Mouse (Mus musculus) heart, postnatal 25 days (tissue): ENCODE measurements at regions not wholly inside any gene's neighbourhood (a gene's known extent, or its start where the extent isn't known, plus 50 kb on each side); places are given as distances from the start of the nearest gene placed in this dataset.
A peak's percentile ranks its signal among the peaks of the same experiment; 100 is the strongest.

Experiments
- DNase-seq: peaks from one replicate; pipeline ENCODE4 v3.0.0; 2022; ENCODE audit warnings: low spot score
- intact Hi-C: fragments of 180-260 bp; cut with DNase I; formaldehyde crosslinking; loops from one replicate; pipeline ENCODE4 v1.15.1; 2025

GRCm38 (mm10) chr6:93192980-93193379, 249.7 kb upstream of the Adamts9 start:
- DNase-seq = no peak
- intact Hi-C loops = no loop called here

DNA sequence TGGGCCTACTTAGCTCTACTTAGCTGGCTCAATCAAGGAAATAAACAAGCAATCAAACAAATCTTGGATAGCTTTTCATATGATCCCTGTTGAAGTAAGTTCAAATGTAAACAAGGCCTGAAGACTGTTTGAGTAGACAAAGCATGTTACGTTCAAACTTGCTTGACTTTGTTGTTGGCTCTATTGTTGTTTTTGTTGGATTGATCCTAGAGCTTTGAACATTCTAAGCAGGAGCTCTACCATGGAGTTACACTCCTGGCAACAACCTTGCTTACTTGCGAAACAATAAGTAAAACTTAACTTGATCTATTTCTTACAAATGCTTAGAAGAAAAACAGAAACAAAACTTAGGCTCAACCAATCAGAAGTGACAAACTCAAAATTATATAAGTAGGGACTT, 247.7 kb upstream of the Adamts9 start:
- intact Hi-C loops = no loop called here
- no peak for DNase-seq

DNA sequence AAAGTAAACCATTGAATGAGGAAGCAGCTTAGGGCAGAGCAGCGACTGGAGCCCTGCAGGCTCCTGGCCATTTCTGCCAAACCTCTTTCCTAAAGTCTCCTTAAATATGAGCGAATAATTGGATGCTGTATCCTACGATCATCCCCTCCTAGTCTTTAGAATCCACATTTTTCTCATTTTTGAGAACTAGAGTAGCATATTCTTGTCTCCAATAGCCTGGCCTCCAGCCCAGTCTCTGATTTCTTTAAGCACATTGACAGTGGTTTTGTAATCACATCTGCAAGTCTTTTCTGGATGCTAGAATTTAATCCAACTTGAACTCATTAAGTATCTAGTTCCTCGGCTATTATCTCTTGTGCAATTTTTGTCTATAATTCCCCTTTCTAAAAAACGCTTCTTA, 225.2 kb upstream of the Adamts9 start:
- intact Hi-C loops = no loop called here
- DNase-seq = no peak

DNA sequence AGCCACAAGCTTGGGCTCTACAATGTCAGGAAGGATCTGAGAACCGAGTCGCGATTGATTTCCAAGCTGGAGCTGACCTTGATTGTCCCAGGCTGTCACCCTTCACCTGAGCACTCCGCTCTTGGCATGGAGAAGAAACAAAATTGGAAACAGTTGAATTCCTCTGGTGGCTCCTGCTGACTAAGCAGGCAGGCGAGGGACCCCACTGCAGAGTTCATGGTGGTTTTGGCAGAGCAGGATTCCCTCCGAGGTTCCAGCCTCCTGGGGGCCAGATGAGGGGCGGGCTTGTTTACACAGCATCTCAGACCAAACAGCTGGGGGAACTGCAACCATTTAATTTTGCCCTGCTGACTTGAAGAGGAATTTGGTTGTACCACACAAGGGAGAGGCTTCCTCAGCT, 224.0 kb upstream of the Adamts9 start:
- DNase-seq = no peak
- intact Hi-C loops = loop anchor here (2.0 kb wide), 1 partner anchor 278 kb away; no protein-coding TSS in a partner anchor

DNA sequence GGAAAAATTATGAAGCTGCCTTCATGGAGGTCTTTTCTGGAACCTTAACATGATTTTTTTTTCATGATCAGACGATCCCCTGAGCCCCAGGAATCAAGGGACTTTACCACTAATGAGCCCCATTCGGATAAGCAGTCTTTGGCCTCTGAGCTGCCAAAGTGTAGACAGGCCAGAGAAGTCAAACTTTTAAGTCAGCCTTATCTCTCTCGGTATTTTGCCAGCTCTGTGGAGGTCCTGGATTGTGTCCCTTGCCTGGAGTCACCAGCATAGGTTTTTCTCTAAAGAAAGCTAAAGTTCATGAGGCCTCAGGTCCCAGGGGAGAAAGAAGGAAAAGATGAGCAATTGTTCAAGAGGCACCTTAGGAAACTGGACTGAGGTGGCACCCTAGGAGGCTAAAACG, 222.7 kb upstream of the Adamts9 start:
- intact Hi-C loops = loop anchor here (2.0 kb wide), 1 partner anchor 279 kb away; no protein-coding TSS in a partner anchor
- DNase-seq = no peak

GRCm38 (mm10) chr6:93152431-93153208, 209.3 kb upstream of the Adamts9 start:
- intact Hi-C loops = loop anchor here (5.0 kb wide), 4 partner anchors 80 to 390 kb away; partner anchors contain the start of gene Adamts9
- DNase-seq = no peak

GRCm38 (mm10) chr6:93150531-93150930, 207.2 kb upstream of the Adamts9 start:
- intact Hi-C loops = loop anchor here (5.0 kb wide), 4 partner anchors 82 to 392 kb away; partner anchors contain the start of gene Adamts9
- peak; percentile 27 for DNase-seq

DNA sequence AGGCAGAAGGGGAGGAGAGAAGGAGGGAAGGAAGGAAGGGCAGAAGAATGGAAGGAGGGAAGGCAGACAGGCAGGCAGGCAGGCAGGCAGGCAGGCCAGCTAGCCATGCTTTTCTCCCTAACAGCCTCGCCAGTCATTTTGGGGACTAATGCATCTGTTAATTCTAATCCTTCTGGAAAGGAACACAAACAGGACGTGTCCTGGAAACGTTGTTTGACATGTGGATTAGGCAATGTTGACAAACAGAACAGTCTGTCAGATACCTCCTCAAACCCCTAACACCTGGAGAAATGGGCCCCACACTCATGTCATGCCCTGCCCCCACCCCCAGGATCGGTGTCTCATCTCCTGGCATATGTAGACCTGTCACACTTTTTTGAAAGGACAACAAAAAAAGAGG, 206.7 kb upstream of the Adamts9 start:
- intact Hi-C loops = loop anchor here (5.0 kb wide), 5 partner anchors 73 to 392 kb away; partner anchors contain the start of gene Adamts9
- DNase-seq = no peak

DNA sequence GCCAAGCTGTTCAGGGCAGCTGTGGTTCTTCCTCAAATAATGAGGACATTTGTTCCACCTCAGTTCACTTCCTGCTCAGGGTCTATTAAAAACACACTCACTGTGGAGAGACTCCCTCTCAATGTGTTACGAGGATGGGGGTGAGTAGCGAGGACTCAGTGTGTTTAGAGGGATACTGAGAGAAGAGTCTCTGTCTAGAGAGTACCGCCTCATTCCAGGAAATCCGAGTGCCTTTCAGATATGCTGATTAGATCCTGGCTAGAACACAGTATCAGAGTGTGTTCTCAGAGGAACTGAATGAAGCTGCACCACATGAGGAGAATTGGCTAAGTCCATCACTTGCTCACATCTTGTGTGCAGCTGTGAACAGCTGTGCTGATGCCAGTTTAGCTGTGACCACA, 197.0 kb upstream of the Adamts9 start:
- DNase-seq = no peak
- intact Hi-C loops = no loop called here

- DNase-seq = no peak
- intact Hi-C loops = no loop called here
Measured at GRCm38 (mm10) chr6:93133940-93134339, 190.6 kb upstream of the Adamts9 start.

DNA sequence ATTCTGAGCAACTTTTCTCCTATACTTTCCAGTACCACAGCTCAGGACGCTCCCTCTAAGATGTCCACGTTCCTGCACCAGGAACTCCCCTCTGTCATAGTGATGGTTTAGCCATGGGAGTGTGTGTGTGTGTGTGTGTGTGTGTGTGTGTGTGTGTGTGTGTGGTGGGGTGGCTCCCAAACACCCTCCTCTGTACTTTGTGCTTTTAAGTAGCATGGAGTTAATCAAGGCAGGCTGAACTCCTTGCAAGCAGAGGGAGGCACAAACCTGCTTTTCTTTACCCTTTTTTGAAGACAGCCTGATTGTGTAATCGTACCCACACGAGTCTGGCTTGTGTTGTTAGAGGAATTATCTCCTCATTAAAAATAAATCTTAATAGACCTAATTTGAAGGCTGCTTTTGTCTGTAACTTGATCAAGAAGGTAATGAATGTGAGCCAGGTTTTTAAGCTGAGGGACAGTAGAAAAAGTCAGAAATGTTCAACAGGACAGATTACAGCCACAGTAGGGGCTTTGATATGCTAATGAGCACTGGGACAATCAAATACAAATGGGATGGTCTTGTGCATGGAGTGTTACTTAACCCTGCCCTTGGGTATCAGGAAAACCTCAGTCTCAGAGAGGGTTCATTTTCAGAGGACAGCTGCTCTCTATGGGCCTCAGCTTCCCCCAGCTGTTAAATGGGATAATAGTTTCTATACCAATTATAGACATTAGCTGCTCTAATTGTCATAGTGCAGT, 187.8 kb upstream of the Adamts9 start:
- DNase-seq = no peak
- intact Hi-C loops = no loop called here

DNA sequence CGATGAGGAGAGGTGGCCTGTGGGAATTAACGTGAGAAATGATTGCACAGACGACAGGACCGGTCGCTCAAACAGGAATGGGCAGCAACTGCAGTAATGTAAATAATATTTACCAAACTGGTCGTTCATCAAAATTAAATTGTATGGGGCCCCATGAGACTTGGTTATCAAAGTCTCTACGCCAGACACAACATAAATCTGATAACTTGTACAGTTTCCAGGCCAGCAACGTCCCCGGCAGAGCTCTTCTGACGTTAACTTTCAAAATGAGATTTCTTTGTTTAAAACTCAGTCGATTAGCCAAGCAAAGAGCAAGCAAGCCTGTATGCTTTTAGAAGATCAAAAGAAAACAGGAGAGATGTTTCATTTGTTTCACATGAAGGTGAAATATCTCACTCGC, 176.2 kb upstream of the Adamts9 start:
- DNase-seq = no peak
- intact Hi-C loops = no loop called here

DNA sequence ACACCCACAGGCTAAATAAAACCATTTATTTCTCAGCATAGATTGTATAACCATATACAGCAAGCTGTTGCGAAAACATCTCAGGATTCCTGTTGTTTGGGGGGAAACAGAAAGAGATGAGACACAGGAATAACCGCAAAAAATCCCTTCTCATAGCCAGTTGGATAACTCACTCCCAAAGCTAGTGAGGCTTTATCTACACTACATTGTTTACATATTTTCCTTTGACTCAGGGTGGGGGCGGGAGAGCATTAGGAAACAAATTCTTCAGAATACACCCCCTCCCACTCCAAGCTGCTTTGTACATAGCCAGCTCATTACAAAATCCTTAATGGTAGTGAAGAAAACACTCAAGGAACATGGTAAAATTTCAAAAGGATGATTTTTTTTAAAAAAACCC, 170.1 kb upstream of the Adamts9 start:
- intact Hi-C loops = no loop called here

GRCm38 (mm10) chr6:93094730-93095360, 151.6 kb upstream of the Adamts9 start:
- no peak for DNase-seq
- intact Hi-C loops = no loop called here

More for the DNA sequence above, 170.1 kb upstream of the Adamts9 start:
- no peak for DNase-seq

DNA sequence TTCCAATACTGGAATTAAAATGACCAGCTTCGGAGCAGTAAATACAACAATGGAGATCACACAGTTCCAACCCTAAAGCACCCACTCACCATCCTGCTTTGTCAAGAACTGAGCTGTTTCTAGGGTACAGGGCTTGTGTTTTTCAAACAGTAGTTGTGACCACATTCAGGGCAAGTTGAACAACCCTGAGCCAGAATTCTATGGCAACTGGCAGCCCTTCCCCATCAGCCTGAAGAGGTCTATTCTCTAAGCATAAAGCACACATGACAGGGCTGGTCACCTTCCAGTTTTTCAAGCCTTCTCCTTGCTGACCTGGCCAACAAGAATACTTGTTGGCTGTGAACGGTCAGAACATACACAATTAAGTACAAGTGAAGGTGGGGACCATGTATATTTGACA, 150.5 kb upstream of the Adamts9 start:
- DNase-seq = no peak
- intact Hi-C loops = no loop called here

DNA sequence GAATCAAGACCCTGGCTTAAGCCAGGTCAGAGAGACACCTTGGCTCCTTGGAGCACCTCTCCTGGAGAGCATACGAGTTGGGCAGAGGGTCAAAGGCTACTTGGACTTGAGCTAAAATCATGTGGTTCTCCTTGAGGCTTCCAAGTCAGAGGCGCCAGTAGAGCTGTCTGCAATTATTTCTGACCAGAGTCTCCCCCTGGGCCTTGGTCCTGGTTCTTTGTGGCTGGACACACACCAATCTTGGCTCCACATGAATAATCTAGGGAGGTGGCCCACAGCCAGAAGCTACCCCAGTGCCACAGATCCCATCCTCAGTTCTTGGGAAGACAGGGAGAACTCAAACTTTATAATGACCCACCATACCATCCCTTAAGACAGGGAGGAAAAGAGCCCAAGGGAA, 144.0 kb upstream of the Adamts9 start:
- DNase-seq = no peak
- intact Hi-C loops = no loop called here

- intact Hi-C loops = no loop called here
- no peak for DNase-seq
Measured at GRCm38 (mm10) chr6:93084286-93084685, 141.0 kb upstream of the Adamts9 start.

GRCm38 (mm10) chr6:93083716-93084115, 140.4 kb upstream of the Adamts9 start:
- intact Hi-C loops = no loop called here
- no peak for DNase-seq

- DNase-seq = no peak
- intact Hi-C loops = no loop called here
Measured at GRCm38 (mm10) chr6:93082205-93082604, 138.9 kb upstream of the Adamts9 start.

DNA sequence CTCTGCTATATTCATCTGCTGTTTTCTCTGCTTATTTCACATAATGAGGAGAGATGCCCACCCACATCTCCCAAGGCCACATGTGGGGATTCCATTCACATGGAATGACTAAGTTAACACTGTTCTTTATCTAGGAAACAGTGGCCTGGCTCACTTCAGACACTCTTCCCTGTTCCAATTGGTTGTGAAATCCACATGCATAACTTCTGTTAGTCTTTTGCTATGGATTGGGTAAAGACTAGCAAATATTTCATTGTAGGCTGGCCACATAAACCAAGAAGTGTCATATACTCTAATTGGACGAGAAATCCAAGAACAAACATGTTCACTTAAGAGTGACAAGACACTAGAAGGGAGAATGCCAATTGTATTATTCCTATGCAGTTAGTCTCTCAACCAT, 133.4 kb upstream of the Adamts9 start:
- intact Hi-C loops = loop anchor here (5.0 to 10.0 kb wide), 2 partner anchors 71 to 458 kb away; no protein-coding TSS in a partner anchor
- no peak for DNase-seq

- DNase-seq = no peak
- intact Hi-C loops = loop anchor here (5.0 to 10.0 kb wide), 2 partner anchors 71 to 459 kb away; no protein-coding TSS in a partner anchor
Measured at GRCm38 (mm10) chr6:93075867-93076266, 132.6 kb upstream of the Adamts9 start.
